Mouse (Mus musculus) ES-E14 (cell line): ENCODE measurements around the gene Lyl1.

ENCODE experiments used
- CHD2 ChIP-seq: IDR thresholded peaks from 2 replicates; pipeline ENCODE4 v1.6.1; 2014; ENCODE audit warnings: mild to moderate bottlenecking, low read depth, low read length, inconsistent platforms
- HCFC1 ChIP-seq: IDR thresholded peaks from 2 replicates; pipeline ENCODE4 v1.6.1; 2012; ENCODE audit warnings: low read length, inconsistent platforms, borderline replicate concordance; ENCODE audit not compliant: insufficient read depth
- ZNF384 ChIP-seq: IDR thresholded peaks from 2 replicates; pipeline ENCODE4 v1.6.1; 2012; ENCODE audit warnings: low read depth, low read length, inconsistent platforms

DNA sequence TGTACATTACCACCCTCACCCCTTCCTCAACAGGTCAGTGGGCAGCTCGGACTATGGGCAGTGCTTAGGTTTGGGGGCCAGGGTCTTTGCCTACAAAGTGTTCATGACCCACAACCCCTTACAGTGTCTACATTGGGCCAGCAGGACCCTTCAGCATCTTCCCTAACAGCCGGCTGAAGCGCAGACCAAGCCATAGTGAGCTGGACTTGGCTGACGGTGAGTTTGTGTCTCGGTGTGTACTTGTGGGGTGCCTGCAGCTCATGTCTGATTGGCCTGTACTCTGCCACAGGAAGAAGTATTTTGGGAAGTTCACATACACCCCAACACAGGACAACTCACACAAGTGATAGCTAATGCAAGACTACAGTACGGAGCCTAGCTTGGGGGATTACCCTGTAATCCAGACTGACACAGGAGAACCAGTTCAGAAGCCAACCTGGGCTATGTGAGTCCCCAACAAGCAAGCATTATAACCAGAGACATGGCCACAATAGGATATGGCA lies 1.8 kb downstream of the Lyl1 start:
- TF ChIP-seq ZNF384 (no peak), HCFC1 (no peak), CHD2 (no peak)
